9 mouse cellular contexts compared by ENCODE assay signal in the genomic region with DNA sequence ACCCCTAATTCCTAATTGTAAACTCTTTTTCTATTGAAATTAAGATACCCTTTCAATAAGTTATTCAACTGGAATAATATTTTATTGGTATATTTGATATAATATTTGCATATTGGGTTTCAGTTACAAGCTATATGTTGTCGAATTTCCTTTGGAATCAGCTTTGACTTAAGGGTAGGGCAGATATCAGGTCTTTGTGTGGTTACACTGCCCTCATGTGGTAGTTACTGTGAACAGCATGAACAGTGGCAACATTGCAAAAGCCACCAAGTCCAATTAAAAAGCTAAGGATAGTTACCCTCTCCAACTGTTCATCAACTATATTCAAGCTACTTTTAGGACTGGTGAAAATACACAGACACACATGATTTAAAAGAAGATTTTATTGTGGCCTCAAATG. TPM values are rescaled to one million over a fixed set of nuclear protein-coding genes. Genes with fewer than 3 reads are reported as not detected.
DNase-seq lines count a peak whose midpoint lies in the region; ATAC-seq and TF ChIP-seq lines count a peak whose summit lies in the region.
"Had no signal": no experiment of that assay in that cellular context is flagged by ENCODE, and none has a peak within 500 bp of the region (broad histone marks: within the 10 kb centered on the region; RNA-seq: fewer than 3 reads in every experiment).

No protein-coding gene starts in this region.

- ATAC-seq in embryonic facial prominence, embryonic 11.5 days (replicated peaks; ENCODE audit: insufficient number of reproducible peaks, low FRiP score, low TSS enrichment, low read depth): no peak
- ATAC-seq in lung, postnatal 0 days: no peak

- peak; percentile 76 for TF ChIP-seq CTCF in lung, postnatal 0 days (IDR thresholded peaks at IDR 0.05)
- TF ChIP-seq CTCF in lung, adult 2 months (IDR thresholded peaks at IDR 0.05; ENCODE audit: insufficient read depth, low read length): no peak
- peak; percentile 49; the same call in 1 of the 2 replicates for TF ChIP-seq CTCF in cortical plate, adult 2 months (IDR thresholded peaks at IDR 0.05; ENCODE audit: extremely low read depth, insufficient read depth, low read length)

- H3K9me3 ChIP-seq in embryonic facial prominence, embryonic 11.5 days (replicated peaks; ENCODE audit: control insufficient read depth, low read length): no peaks in the 10 kb centered on the region
- no peaks in the 10 kb centered on the region for H3K9me3 ChIP-seq in embryonic facial prominence, embryonic 10.5 days
- no peaks in the 10 kb centered on the region for H3K9me3 ChIP-seq in lung, postnatal 0 days (ENCODE audit: low read length)
- H3K9me3 ChIP-seq: lung, embryonic 15.5 days had no signal

- TF ChIP-seq POLR2A in lung, adult 2 months (IDR thresholded peaks at IDR 0.05; ENCODE audit: borderline replicate concordance, extremely low read depth, low read depth, low read length): no peak
- TF ChIP-seq POLR2A in cortical plate, adult 2 months (IDR thresholded peaks at IDR 0.05; ENCODE audit: extremely low read depth, insufficient read depth, low read length): no peak

- peak; percentile 59 for DNase-seq in embryonic facial prominence, embryonic 11.5 days (ENCODE audit: low spot score)
- no peak for DNase-seq in embryonic facial prominence, embryonic 10.5 days (ENCODE audit: low spot score)
- DNase-seq in lung, postnatal 0 days (ENCODE audit: low spot score): peak; percentile 34
- DNase-seq in lung, adult 2 months: no peak
- peak; percentile 2 for DNase-seq in lung, postnatal 25 days (ENCODE audit: low spot score)
- no peak for DNase-seq in urinary bladder, adult 18-20 months (ENCODE audit: low spot score in 2 of 2)
- no peak for DNase-seq in ovary, adult 18-20 months (ENCODE audit: low spot score)

- H3K4me3 ChIP-seq in embryonic facial prominence, embryonic 11.5 days (ENCODE audit: low read depth, low read length): no peak overlapping the region
- no peak overlapping the region for H3K4me3 ChIP-seq in embryonic facial prominence, embryonic 10.5 days
- H3K4me3 ChIP-seq in lung, postnatal 0 days (ENCODE audit: low read depth, low read length): no peak overlapping the region
- no peak overlapping the region for H3K4me3 ChIP-seq in lung, adult 2 months (replicated peaks; ENCODE audit: extremely low read depth, low read depth, low read length)
- no peak overlapping the region for H3K4me3 ChIP-seq in cortical plate, adult 2 months (ENCODE audit: insufficient read depth, low read length)
- H3K4me3 ChIP-seq: lung, embryonic 15.5 days had no signal

- no peaks in the 10 kb centered on the region for H3K36me3 ChIP-seq in embryonic facial prominence, embryonic 11.5 days (replicated peaks; ENCODE audit: control insufficient read depth, insufficient read depth, low read depth, low read length)
- H3K36me3 ChIP-seq in embryonic facial prominence, embryonic 10.5 days (replicated peaks): no peaks in the 10 kb centered on the region
- H3K36me3 ChIP-seq in lung, postnatal 0 days (ENCODE audit: insufficient read depth, low read length): no peaks in the 10 kb centered on the region
- H3K36me3 ChIP-seq: lung, embryonic 15.5 days had no signal

- no peak overlapping the region for H3K9ac ChIP-seq in embryonic facial prominence, embryonic 11.5 days (replicated peaks; ENCODE audit: low read length)
- H3K9ac ChIP-seq in lung, postnatal 0 days (replicated peaks; ENCODE audit: low read depth): no peak overlapping the region
- H3K9ac ChIP-seq: lung, embryonic 15.5 days had no signal

- H3K4me2 ChIP-seq in embryonic facial prominence, embryonic 11.5 days (ENCODE audit: low read depth, low read length): no peak overlapping the region
- no peak overlapping the region for H3K4me2 ChIP-seq in lung, postnatal 0 days (replicated peaks; ENCODE audit: low read depth, low read length)
- H3K4me2 ChIP-seq: lung, embryonic 15.5 days had no signal

- no peaks in the 10 kb centered on the region for H3K27me3 ChIP-seq in embryonic facial prominence, embryonic 11.5 days (ENCODE audit: control insufficient read depth, insufficient read depth, low read length)
- H3K27me3 ChIP-seq in embryonic facial prominence, embryonic 10.5 days (replicated peaks; ENCODE audit: low read depth, poor library complexity, severe bottlenecking): no peaks in the 10 kb centered on the region
- H3K27me3 ChIP-seq in lung, postnatal 0 days (replicated peaks; ENCODE audit: insufficient read depth, low read length): no peaks in the 10 kb centered on the region
- H3K27me3 ChIP-seq: lung, embryonic 15.5 days had no signal

- no peak for TF ChIP-seq EP300 in lung, postnatal 0 days (IDR thresholded peaks at IDR 0.05)

- WGBS in embryonic facial prominence, embryonic 11.5 days: 74% methylated on average over 1 of the region's 1 CpGs
- 71% methylated on average over 1 of the region's 1 CpGs for WGBS in embryonic facial prominence, embryonic 10.5 days
- 40% methylated on average over 1 of the region's 1 CpGs for WGBS in lung, postnatal 0 days
- WGBS in lung, adult 2 months: 47% methylated on average over 1 of the region's 1 CpGs

- no peaks in the 10 kb centered on the region for H3K4me1 ChIP-seq in embryonic facial prominence, embryonic 11.5 days (ENCODE audit: control insufficient read depth, insufficient read depth, low read length)
- no peaks in the 10 kb centered on the region for H3K4me1 ChIP-seq in embryonic facial prominence, embryonic 10.5 days
- H3K4me1 ChIP-seq in lung, postnatal 0 days (ENCODE audit: insufficient read depth, low read depth, low read length): no peaks in the 10 kb centered on the region
- H3K4me1 ChIP-seq in lung, adult 2 months (ENCODE audit: control insufficient read depth, insufficient read depth, low read length): no peaks in the 10 kb centered on the region
- H3K4me1 ChIP-seq in cortical plate, adult 2 months (ENCODE audit: control insufficient read depth, insufficient read depth, low read length): no peaks in the 10 kb centered on the region
- H3K4me1 ChIP-seq: lung, embryonic 15.5 days had no signal

- no peak overlapping the region for H3K27ac ChIP-seq in embryonic facial prominence, embryonic 11.5 days (replicated peaks; ENCODE audit: low read depth, low read length)
- no peak overlapping the region for H3K27ac ChIP-seq in embryonic facial prominence, embryonic 10.5 days (replicated peaks)
- H3K27ac ChIP-seq in lung, postnatal 0 days (ENCODE audit: low read length): no peak overlapping the region
- H3K27ac ChIP-seq in cortical plate, adult 2 months (ENCODE audit: insufficient read depth, low read length): no peak overlapping the region
- H3K27ac ChIP-seq: lung, embryonic 15.5 days had no signal

RNA-seq across cellular contexts. Expression of a gene that starts 11.6 kb away (rescaled TPM):
- not detected in 2 replicates for polyA plus RNA-seq in embryonic facial prominence, embryonic 11.5 days (2014; fragmentation: Nextera tagmentation; extraction: Ambion mirVana)
- not detected in 2 replicates for polyA plus RNA-seq in embryonic facial prominence, embryonic 10.5 days (2016; fragmentation: Nextera tagmentation; extraction: Ambion mirVana)
- polyA plus RNA-seq in lung, postnatal 0 days (2015; fragmentation: Nextera tagmentation; extraction: Ambion mirVana): not detected in 2 replicates
- polyA plus RNA-seq in lung, adult 2 months (2012; rRNA removed): not detected in 2 replicates
- not detected in 2 replicates for polyA plus RNA-seq in cortical plate, adult 2 months (2012; rRNA removed)
- polyA plus RNA-seq: lung, embryonic 15.5 days had no signal

Comparison
In these comparisons a context has a peak if more than half of its experiments do, and no peak if none do; other contexts are left out.
1. DNase-seq: peak in embryonic facial prominence, embryonic 11.5 days (single experiment), lung, postnatal 0 days (single experiment) and lung, postnatal 25 days (single experiment); none in embryonic facial prominence, embryonic 10.5 days (single experiment), lung, adult 2 months (single experiment), urinary bladder, adult 18-20 months (0 of 2) and ovary, adult 18-20 months (single experiment).